Mouse (Mus musculus): Measurements from ENCODE around the gene Vsig10. TPM values are rescaled to one million over a fixed set of nuclear protein-coding genes. Genes with fewer than 3 reads are reported as not detected.
A peak's percentile ranks its signal among the peaks of the same experiment; 100 is the strongest.
"Not testable (repeated sequence)": the region's sequence is repeated elsewhere in the genome, so short reads cannot be mapped to it uniquely, and the experiment has no call there.

Vsig10 gene
- polyA plus RNA-seq, 1 experiment from 2014 or later = 2.0 TPM

GRCm38 (mm10) chr5:117291312-117291711 lies 27.6 kb upstream of the Vsig10 start:
- 89% methylated on average over 3 of the region's 3 CpGs for WGBS

GRCm38 (mm10) chr5:117292547-117292946 lies 26.3 kb upstream of the Vsig10 start:
- no peak for ATAC-seq (ENCODE audit: low FRiP score)
- Histone ChIP-seq H3K9ac (ENCODE audit: low read depth, low read length) (no peak overlapping the region), H3K4me2 (replicated peaks; ENCODE audit: low read depth, low read length) (no peak overlapping the region), H3K9me3 (ENCODE audit: control insufficient read depth, low read length) (no peaks in the 10 kb centered on the region), H3K4me3 (ENCODE audit: low read depth, low read length) (no peak overlapping the region), H3K27me3 (ENCODE audit: control insufficient read depth, insufficient read depth, low read length) (no peaks in the 10 kb centered on the region), H3K36me3 (ENCODE audit: control insufficient read depth, insufficient read depth, low read length) (no peaks in the 10 kb centered on the region), H3K4me1 (replicated peaks; ENCODE audit: control insufficient read depth, insufficient read depth, low read length) (no peaks in the 10 kb centered on the region), H3K27ac (ENCODE audit: low read depth, low read length) (no peak overlapping the region)
- no peak for DNase-seq (ENCODE audit: low spot score)
- WGBS = 75% methylated on average over 6 of the region's 6 CpGs

More at GRCm38 (mm10) chr5:117291312-117291711, 27.6 kb upstream of the Vsig10 start:
- no peak overlapping the region for H3K27ac ChIP-seq (ENCODE audit: low read depth, low read length)
- H3K4me2 ChIP-seq (replicated peaks; ENCODE audit: low read depth, low read length) = no peak overlapping the region
- no peaks in the 10 kb centered on the region for H3K27me3 ChIP-seq (ENCODE audit: control insufficient read depth, insufficient read depth, low read length)
- ATAC-seq (ENCODE audit: low FRiP score) (no peak), DNase-seq (ENCODE audit: low spot score) (no peak)
- no peaks in the 10 kb centered on the region for H3K9me3 ChIP-seq (ENCODE audit: control insufficient read depth, low read length)
- no peaks in the 10 kb centered on the region for H3K36me3 ChIP-seq (ENCODE audit: control insufficient read depth, insufficient read depth, low read length)
- H3K4me3 ChIP-seq (ENCODE audit: low read depth, low read length) = no peak overlapping the region
- H3K9ac ChIP-seq (ENCODE audit: low read depth, low read length) = no peak overlapping the region
- H3K4me1 ChIP-seq (replicated peaks; ENCODE audit: control insufficient read depth, insufficient read depth, low read length) = no peaks in the 10 kb centered on the region

- not testable (repeated sequence) for H3K27me3 ChIP-seq (ENCODE audit: control insufficient read depth, insufficient read depth, low read length); H3K9me3 ChIP-seq (ENCODE audit: control insufficient read depth, low read length); H3K36me3 ChIP-seq (ENCODE audit: control insufficient read depth, insufficient read depth, low read length); H3K4me3 ChIP-seq (ENCODE audit: low read depth, low read length); H3K27ac ChIP-seq (ENCODE audit: low read depth, low read length); H3K9ac ChIP-seq (ENCODE audit: low read depth, low read length); DNase-seq (ENCODE audit: low spot score); H3K4me2 ChIP-seq (replicated peaks; ENCODE audit: low read depth, low read length); H3K4me1 ChIP-seq (replicated peaks; ENCODE audit: control insufficient read depth, insufficient read depth, low read length); ATAC-seq (ENCODE audit: low FRiP score)
- WGBS = 87% methylated on average over 3 of the region's 3 CpGs
Observed at GRCm38 (mm10) chr5:117293776-117294175, 25.1 kb upstream of the Vsig10 start.

GRCm38 (mm10) chr5:117295011-117295410 lies 23.9 kb upstream of the Vsig10 start:
- no peaks in the 10 kb centered on the region for H3K36me3 ChIP-seq (ENCODE audit: control insufficient read depth, insufficient read depth, low read length)
- no peak overlapping the region for H3K4me2 ChIP-seq (replicated peaks; ENCODE audit: low read depth, low read length)
- no peaks in the 10 kb centered on the region for H3K9me3 ChIP-seq (ENCODE audit: control insufficient read depth, low read length)
- ATAC-seq (ENCODE audit: low FRiP score) (no peak), DNase-seq (ENCODE audit: low spot score) (no peak)
- no peak overlapping the region for H3K9ac ChIP-seq (ENCODE audit: low read depth, low read length)
- WGBS = 93% methylated on average over 8 of the region's 8 CpGs
- no peaks in the 10 kb centered on the region for H3K4me1 ChIP-seq (replicated peaks; ENCODE audit: control insufficient read depth, insufficient read depth, low read length)
- no peak overlapping the region for H3K4me3 ChIP-seq (ENCODE audit: low read depth, low read length)
- no peak overlapping the region for H3K27ac ChIP-seq (ENCODE audit: low read depth, low read length)
- H3K27me3 ChIP-seq (ENCODE audit: control insufficient read depth, insufficient read depth, low read length) = no peaks in the 10 kb centered on the region

- ATAC-seq (ENCODE audit: low FRiP score) (no peak), DNase-seq (ENCODE audit: low spot score) (no peak)
- Histone ChIP-seq H3K27me3 (ENCODE audit: control insufficient read depth, insufficient read depth, low read length) (no peaks in the 10 kb centered on the region), H3K4me1 (replicated peaks; ENCODE audit: control insufficient read depth, insufficient read depth, low read length) (no peaks in the 10 kb centered on the region), H3K27ac (ENCODE audit: low read depth, low read length) (no peak overlapping the region), H3K9ac (ENCODE audit: low read depth, low read length) (no peak overlapping the region), H3K4me3 (ENCODE audit: low read depth, low read length) (no peak overlapping the region), H3K36me3 (ENCODE audit: control insufficient read depth, insufficient read depth, low read length) (no peaks in the 10 kb centered on the region), H3K4me2 (replicated peaks; ENCODE audit: low read depth, low read length) (no peak overlapping the region), H3K9me3 (ENCODE audit: control insufficient read depth, low read length) (no peaks in the 10 kb centered on the region)
- WGBS = 71% methylated on average over 3 of the region's 3 CpGs
Observed at GRCm38 (mm10) chr5:117302899-117303298, 16.0 kb upstream of the Vsig10 start.

- H3K4me2 ChIP-seq (replicated peaks; ENCODE audit: low read depth, low read length) = no peak overlapping the region
- 42% methylated on average over 18 of the region's 18 CpGs for WGBS
- H3K27ac ChIP-seq (ENCODE audit: low read depth, low read length) = no peak overlapping the region
- H3K9me3 ChIP-seq (ENCODE audit: control insufficient read depth, low read length) = no peaks in the 10 kb centered on the region
- no peak overlapping the region for H3K4me3 ChIP-seq (ENCODE audit: low read depth, low read length)
- DNase-seq (ENCODE audit: low spot score) = no peak
- H3K9ac ChIP-seq (ENCODE audit: low read depth, low read length) = no peak overlapping the region
- H3K27me3 ChIP-seq (ENCODE audit: control insufficient read depth, insufficient read depth, low read length) = no peaks in the 10 kb centered on the region
- no peaks in the 10 kb centered on the region for H3K36me3 ChIP-seq (ENCODE audit: control insufficient read depth, insufficient read depth, low read length)
- no peak for ATAC-seq (ENCODE audit: low FRiP score)
- no peaks in the 10 kb centered on the region for H3K4me1 ChIP-seq (replicated peaks; ENCODE audit: control insufficient read depth, insufficient read depth, low read length)
Observed at GRCm38 (mm10) chr5:117303691-117304579, 14.9 kb upstream of the Vsig10 start.

GRCm38 (mm10) chr5:117304947-117305346 lies 13.9 kb upstream of the Vsig10 start:
- WGBS = 85% methylated on average over 7 of the region's 7 CpGs
- H3K9ac ChIP-seq (ENCODE audit: low read depth, low read length) = no peak overlapping the region

GRCm38 (mm10) chr5:117305754-117306153 lies 13.1 kb upstream of the Vsig10 start:
- no peak overlapping the region for H3K4me2 ChIP-seq (replicated peaks; ENCODE audit: low read depth, low read length)
- H3K27me3 ChIP-seq (ENCODE audit: control insufficient read depth, insufficient read depth, low read length) = no peaks in the 10 kb centered on the region
- H3K36me3 ChIP-seq (ENCODE audit: control insufficient read depth, insufficient read depth, low read length) = no peaks in the 10 kb centered on the region
- WGBS = 95% methylated on average over 5 of the region's 5 CpGs
- no peaks in the 10 kb centered on the region for H3K4me1 ChIP-seq (replicated peaks; ENCODE audit: control insufficient read depth, insufficient read depth, low read length)
- no peak overlapping the region for H3K27ac ChIP-seq (ENCODE audit: low read depth, low read length)
- H3K4me3 ChIP-seq (ENCODE audit: low read depth, low read length) = no peak overlapping the region
- DNase-seq (ENCODE audit: low spot score) (no peak), ATAC-seq (ENCODE audit: low FRiP score) (no peak)
- H3K9me3 ChIP-seq (ENCODE audit: control insufficient read depth, low read length) = no peaks in the 10 kb centered on the region
- H3K9ac ChIP-seq (ENCODE audit: low read depth, low read length) = no peak overlapping the region

More at GRCm38 (mm10) chr5:117304947-117305346, 13.9 kb upstream of the Vsig10 start:
- ATAC-seq (ENCODE audit: low FRiP score) = no peak
- Histone ChIP-seq H3K4me2 (replicated peaks; ENCODE audit: low read depth, low read length) (no peak overlapping the region), H3K27ac (ENCODE audit: low read depth, low read length) (no peak overlapping the region), H3K9me3 (ENCODE audit: control insufficient read depth, low read length) (no peaks in the 10 kb centered on the region), H3K4me1 (replicated peaks; ENCODE audit: control insufficient read depth, insufficient read depth, low read length) (no peaks in the 10 kb centered on the region), H3K4me3 (ENCODE audit: low read depth, low read length) (no peak overlapping the region), H3K27me3 (ENCODE audit: control insufficient read depth, insufficient read depth, low read length) (no peaks in the 10 kb centered on the region), H3K36me3 (ENCODE audit: control insufficient read depth, insufficient read depth, low read length) (no peaks in the 10 kb centered on the region)
- peak; percentile 78 for DNase-seq (ENCODE audit: low spot score)

- Histone ChIP-seq H3K27me3 (ENCODE audit: control insufficient read depth, insufficient read depth, low read length) (no peaks in the 10 kb centered on the region), H3K4me1 (replicated peaks; ENCODE audit: control insufficient read depth, insufficient read depth, low read length) (no peaks in the 10 kb centered on the region), H3K4me3 (ENCODE audit: low read depth, low read length) (no peak overlapping the region), H3K9ac (ENCODE audit: low read depth, low read length) (no peak overlapping the region), H3K27ac (ENCODE audit: low read depth, low read length) (no peak overlapping the region), H3K9me3 (ENCODE audit: control insufficient read depth, low read length) (no peaks in the 10 kb centered on the region), H3K4me2 (replicated peaks; ENCODE audit: low read depth, low read length) (no peak overlapping the region), H3K36me3 (ENCODE audit: control insufficient read depth, insufficient read depth, low read length) (no peaks in the 10 kb centered on the region)
- no peak for DNase-seq (ENCODE audit: low spot score)
- no peak for ATAC-seq (ENCODE audit: low FRiP score)
- 90% methylated on average over 2 of the region's 2 CpGs for WGBS
Observed at GRCm38 (mm10) chr5:117306826-117307225, 12.1 kb upstream of the Vsig10 start.
